Mouse (Mus musculus): ENCODE measurements around the gene Lix1. TPM values are rescaled to one million over a fixed set of nuclear protein-coding genes. Genes with fewer than 3 reads are reported as not detected.

The Lix1 gene
- polyA plus RNA-seq (2012; rRNA removed) = 24.6 and 31.5 TPM in 2 replicates

DNA sequence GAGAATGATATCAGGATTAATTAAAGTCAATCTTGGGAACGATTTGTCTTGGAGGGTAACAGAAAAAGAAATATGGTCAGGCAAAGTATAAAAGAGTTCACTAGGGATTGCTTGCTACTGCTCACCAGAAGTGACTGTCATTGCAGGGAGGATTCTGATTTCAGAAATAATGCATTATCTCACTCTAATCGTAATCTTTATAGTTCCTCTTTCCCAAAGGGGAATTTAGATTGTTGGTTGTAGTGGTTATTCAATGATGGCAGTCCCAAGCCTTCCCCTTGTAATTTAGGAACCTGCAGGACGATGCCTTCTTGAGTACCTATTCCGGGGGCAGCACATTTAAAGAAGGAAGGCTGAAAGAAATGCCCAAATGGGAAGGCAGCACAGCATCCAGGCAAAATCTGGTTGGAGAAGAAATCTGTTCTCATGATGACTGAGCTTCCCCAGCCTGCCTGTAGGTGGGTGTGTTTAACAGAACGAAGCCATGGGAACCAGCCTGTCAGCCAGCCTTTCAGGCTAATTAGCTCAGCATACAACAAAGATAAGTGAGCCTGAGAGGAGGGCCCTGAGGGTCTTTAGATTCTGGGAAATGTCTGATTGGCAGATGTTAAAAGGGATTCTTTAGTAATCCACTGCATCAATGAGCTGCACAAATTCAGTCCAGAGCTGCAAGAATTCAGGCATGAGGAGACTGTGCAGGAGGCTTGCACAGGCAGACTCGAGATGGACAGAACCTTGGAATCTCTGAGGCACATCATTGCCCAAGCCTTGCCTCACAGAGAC is at the start of gene Lix1:
TSS of gene Lix1 (plus strand) at position 451 of the 783 bp plus-strand sequence.

DNA sequence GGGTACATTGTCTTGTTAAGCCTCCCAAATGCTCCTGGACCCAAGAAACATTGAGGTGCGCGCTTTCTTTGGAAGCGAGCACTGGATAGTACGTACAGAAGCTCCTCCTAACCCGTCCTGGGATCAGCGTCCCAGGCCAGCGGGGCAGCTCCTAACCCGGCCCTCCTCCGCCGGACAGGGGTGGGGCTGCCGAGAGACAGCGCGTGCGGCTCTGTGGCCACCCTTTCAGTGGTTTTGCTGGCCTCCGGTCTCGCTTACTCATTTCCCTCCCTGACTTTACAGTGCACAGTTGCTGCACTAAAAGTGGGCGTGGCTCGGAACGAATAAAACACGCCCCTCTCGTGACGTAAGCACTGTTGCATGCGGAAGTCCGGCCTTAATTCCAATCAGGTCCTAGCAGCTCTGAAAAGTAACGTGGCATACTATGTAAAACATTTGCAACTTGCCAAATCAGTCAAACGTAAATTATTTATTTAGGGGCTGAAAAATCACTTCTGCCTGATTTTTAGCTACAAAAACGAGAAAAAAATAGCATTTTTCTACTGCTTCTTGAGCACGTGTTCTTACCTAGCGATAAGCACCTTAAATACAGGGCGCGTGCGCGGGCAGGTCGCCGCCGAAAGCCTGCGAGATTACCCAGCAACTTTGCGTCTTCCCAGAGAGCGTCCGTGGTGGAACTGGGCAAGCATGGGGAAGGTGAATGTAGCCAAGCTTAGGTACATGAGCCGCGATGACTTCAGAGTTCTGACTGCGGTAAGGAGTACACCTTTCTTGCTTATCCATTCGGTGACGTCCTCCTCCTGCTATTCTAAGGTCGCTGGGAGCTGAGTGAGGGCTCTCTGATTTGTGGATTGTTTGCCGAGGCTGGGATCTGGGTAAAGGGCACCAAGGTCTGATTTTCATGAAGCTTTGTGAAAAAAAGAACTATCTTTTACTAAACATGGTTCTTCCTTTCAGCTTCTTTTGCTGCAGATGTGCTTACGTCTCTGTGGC is 28.3 kb upstream of the Lix1 start, which contains the start of gene Riok2:
TSS of gene Riok2 (plus strand) at position 392 of the 993 bp plus-strand sequence.

Other genes starting within 250 kb of the Lix1 start
- 39.7 and 42.2 TPM in 2 replicates for gene Riok2, start 28.4 kb upstream of the Lix1 start, polyA plus RNA-seq (2012; rRNA removed)
- 6.9 and 12.2 TPM in 2 replicates for gene Lnpep, start 222.4 kb downstream of the Lix1 start, polyA plus RNA-seq (2012; rRNA removed)

All from central nervous system, embryonic 11.5 days (tissue).